Mouse (Mus musculus) left cerebral cortex, adult 11 months (tissue): ENCODE measurements around the gene Ell2.

Experiments
- DNase-seq: peaks from one replicate; pipeline ENCODE4 v3.0.0; 2022; ENCODE audit warnings: low spot score

Ell2 gene

DNA sequence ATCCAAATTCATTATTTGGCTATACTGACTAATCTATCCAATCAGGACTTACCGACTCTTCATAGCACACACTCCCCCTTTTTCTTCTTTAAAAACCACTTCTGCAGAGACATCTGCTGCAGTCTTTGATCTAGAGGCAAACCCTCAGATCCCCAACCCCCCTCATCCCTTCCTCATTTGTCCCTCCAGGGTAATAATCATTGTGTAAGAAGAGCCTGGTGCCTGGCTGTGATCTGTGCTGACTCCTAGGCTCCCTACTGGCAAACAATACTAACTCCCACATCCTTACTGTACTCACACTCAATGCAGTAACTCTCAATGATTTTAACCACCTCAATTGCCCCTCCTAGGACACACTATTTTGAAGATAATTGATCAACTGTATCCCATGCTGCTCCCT lies 103.4 kb downstream of the Ell2 start:
- no peak for DNase-seq

DNA sequence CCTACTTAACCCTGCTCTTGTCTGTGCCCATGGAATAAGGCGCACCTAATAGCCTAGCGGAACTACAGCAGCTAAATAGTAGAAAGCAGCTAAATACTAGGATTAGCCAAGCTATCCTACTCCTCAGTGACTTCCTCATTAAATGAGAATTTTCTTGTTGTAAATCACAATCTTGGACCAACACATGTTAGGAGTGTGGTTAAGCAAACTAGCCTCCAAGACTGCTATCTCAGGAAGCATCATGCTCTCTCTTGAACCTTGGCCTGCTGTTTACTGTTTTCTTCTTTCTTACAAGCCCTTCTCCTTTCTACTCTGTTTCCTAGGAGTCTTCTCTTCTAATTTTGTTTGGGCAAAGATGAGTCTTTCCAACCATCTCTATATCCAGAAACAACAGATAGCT lies 110.6 kb downstream of the Ell2 start:
- DNase-seq = no peak

DNA sequence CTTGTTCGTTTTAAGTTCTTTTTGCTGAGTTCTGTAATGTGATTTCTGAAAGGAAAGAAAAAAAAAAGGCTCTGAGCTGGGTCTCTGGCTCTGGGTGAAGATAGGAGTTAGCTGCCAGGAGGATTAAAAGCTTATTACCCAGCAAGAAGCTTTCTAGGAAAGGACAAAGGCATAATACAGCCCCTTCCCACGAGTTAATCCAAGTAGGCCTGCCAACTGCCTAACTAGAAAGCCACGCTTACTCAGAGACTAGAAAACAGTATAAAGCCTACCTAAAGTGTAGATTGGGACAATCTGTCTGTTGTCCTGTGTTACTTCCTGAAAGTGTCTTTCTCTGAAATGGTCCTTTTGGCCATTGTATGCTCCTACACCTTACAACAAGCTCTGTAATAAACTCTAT lies 111.9 kb downstream of the Ell2 start:
- no peak for DNase-seq

DNA sequence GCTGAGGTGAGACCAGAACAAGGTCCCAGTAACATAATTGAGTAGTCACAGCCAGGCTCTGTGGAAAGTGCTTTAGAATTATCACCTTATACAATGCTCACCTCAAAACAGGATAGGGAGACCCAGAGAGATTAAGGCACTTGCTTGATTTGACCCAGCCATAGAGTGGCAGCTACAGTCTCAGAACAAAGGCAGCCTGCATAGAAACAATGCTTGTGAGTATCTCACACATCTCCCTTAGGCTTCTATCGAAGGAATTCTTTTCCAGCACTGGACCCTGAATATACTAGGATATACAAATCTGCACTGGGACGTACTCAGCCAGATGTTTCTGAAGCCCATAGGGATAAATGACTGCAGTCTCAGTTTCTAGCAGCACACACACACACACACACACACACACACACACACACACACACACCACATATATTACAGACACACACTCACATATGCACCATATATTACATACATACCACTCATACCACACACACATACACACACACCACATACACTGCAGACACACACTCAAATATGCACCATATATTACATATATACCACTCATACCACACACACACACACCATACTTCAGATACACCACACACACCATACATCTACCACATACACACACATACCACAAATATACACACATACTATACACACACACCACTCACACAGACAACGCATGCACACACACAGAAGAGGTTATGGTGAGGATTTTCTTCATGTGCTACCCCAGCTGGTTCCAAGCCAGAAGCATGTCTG lies 112.6 kb downstream of the Ell2 start:
- DNase-seq = no peak

DNA sequence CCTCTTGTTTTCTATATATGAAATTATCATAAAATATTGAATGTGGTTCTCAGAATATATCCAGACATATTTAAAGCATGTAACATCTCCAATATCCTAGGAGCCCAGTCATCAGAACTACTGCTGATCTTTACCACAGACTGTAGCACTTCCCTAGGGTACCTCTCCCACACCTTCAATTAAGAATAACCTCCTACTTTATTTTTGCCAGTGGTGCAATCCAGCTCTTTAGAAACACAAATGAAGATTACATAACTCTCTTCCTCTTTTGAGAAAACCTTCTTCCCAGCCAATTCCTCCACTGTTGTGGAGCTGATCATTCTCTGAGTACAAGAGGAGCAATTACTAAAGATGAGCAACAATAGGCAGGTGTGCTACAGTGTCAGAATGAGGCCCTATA lies 113.3 kb downstream of the Ell2 start:
- DNase-seq = no peak
